Mouse (Mus musculus) left cerebral cortex, adult 8-10 months (tissue): ENCODE results near the gene Dynlrb1. TPM values are rescaled to one million over a fixed set of nuclear protein-coding genes. Genes with fewer than 3 reads are reported as not detected.

Experiments
- DNase-seq, 2 experiments: peaks; one replicate each; pipeline ENCODE4 v3.0.0; 2022; ENCODE audit warnings: low spot score in 2 of 2
- total RNA-seq, 4 experiments: library from RNA; stranded (reverse); gene quantifications; 2 replicates each; pipeline ENCODE4 v1.2.4; 2022

The Dynlrb1 gene
- total RNA-seq, 4 experiments from 2014 or later = 217 to 305 (median 251) TPM

- DNase-seq = no peak
Observed at GRCm38 (mm10) chr2:155280116-155280515, 43.8 kb downstream of the Dynlrb1 start.

DNA sequence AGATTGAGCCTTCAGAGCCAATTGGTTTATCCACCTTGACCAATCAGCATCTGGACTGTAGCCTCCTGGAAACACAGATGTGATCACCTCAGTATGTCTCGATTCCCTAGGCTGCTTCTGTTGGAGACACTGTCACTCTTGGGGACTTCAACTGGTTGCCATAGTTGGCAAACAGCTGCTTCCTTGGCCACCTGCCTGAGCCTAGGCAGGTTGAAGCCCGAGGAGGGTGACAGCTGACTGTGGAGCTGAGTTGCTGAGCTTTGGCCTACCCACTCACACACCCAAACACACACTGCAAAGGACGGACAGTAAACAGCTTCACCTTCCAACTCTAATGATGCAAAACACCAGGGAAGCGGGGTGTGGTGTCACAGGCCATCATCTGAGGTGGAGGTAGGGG is 47.5 kb downstream of the Dynlrb1 start:
- DNase-seq = no peak

- no peak for DNase-seq
Observed at GRCm38 (mm10) chr2:155284647-155285046, 48.3 kb downstream of the Dynlrb1 start.

DNA sequence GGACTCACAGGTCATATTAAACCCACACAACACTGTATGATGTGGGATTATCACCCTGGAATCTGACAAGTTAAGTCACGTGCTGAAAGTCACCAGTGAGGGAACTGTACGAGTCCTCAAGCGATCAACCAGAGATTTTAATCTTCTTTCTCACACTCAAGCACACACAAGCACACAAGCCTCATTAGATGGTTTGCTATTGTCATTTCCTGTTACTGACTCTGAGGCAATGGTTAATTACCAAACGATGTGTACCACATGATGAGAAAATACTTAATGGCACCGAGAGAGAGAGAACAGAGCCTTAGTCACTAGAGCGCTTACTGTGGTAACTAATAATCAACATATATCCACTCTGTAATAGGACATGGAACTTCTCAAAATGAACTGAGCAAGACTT is 49.4 kb downstream of the Dynlrb1 start:
- DNase-seq = no peak

DNA sequence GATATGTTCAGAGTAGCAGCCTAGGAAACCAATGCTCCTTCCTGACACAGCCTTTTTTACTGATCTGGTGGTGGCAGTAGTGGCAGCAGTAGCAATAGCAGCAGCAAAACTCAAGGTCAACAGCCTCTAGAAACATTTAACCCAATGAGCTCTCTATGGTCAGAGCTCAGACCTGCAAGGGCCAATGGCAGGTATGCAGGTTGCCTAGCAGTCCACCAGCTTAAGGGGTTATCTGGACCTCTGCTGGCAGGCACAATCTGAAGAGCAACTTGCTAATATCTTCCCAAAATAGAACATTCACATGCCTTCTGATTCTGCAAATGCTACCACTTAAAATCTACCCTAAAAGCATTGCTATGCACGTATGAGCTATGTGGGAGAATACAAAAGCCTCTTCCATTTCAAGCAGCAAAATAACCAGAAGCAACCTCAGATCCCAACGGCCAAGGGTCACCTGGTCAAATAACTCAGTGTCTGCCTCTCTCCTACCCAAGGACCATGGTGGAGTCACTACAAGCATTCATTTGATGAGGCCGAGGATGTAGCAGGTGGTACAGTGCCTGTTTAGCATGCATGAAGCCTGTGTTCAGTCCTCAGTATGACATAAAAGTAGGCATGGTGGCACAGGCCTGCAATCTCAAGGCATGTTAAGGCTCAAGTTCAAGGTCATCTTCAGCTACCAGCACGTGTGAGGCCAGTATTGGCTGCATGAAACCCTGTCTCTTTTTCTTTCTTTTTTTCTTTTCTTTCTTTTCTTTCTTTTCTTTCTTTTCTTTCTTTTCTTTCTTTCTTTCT is 51.3 kb downstream of the Dynlrb1 start:
- DNase-seq = no peak

- DNase-seq = no peak
Observed at GRCm38 (mm10) chr2:155290066-155290465, 53.7 kb downstream of the Dynlrb1 start.

- no peak for DNase-seq
Observed at GRCm38 (mm10) chr2:155293382-155293781, 57.0 kb downstream of the Dynlrb1 start.

DNA sequence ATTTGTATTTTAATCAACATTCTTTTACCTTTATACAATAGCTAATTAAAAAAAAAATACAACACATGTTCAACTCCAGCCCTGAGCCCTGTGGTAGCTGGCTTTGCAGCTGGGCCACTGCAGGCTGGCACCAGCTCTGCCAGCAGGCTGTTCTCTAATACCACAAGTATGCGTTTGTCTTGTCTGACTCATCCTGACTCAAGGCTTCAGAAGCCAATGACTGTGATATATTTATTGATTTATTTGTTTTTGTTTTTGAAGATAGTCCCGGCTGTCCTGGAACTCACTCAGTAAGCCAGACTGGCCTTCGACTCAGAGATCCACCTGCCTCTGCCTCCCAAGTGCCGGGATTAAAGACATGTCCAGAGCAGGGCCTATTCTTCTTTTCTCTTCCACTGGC is 57.6 kb downstream of the Dynlrb1 start:
- no peak for DNase-seq

- no peak for DNase-seq
Observed at GRCm38 (mm10) chr2:155295453-155295852, 59.1 kb downstream of the Dynlrb1 start.

DNA sequence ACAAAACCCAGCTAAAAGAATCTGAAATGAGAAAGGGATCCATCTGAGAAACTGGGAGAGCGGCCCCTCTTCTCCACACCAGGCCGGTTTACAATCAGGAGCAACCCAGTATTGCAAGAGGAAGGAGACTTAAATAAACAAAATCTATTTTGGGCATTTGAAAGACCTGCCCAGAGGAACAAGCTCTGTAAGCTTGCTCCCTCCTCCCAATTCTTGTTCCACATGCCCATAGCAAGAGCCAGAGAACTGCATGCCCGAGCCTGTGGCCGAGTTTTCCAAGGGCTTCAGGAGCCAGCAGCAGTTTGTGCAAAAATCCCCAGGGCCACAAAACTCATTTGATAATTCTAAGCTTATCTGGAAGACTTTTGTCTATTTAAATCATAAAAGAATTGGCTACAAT is 63.2 kb downstream of the Dynlrb1 start:
- no peak for DNase-seq

Other genes with a start within 250 kb of the Dynlrb1 start
- under 1 TPM; 0.14 to 0.28 (median 0.22) TPM for gene Gm14226, start 218.3 kb upstream of the Dynlrb1 start, total RNA-seq
- gene Ahcy, start 162.0 kb upstream of the Dynlrb1 start, total RNA-seq = 10 to 100 TPM; 14.9 to 16.2 (median 15.5) TPM
- gene Itch, start 103.0 kb upstream of the Dynlrb1 start, total RNA-seq = 10 to 100 TPM; 49.5 to 57.9 (median 51.9) TPM
- 100 to 1,000 TPM; 303 to 332 (median 311) TPM for gene Map1lc3a, start 39.8 kb downstream of the Dynlrb1 start, total RNA-seq
- 10 to 100 TPM; 27.4 to 30.1 (median 28.9) TPM for gene Pigu, start 120.9 kb downstream of the Dynlrb1 start, total RNA-seq
- 100 to 1,000 TPM; 118 to 124 (median 121) TPM for gene Trp53inp2, start 144.5 kb downstream of the Dynlrb1 start, total RNA-seq
- gene Ncoa6, start 237.4 kb downstream of the Dynlrb1 start, total RNA-seq = 10 to 100 TPM; 55.5 to 61.2 (median 57.9) TPM